Mouse (Mus musculus): ENCODE data around the gene Sh2d7.

- TF ChIP-seq CTCF (IDR thresholded peaks at IDR 0.05; ENCODE audit: low read depth), result no peak
- TF ChIP-seq EP300 (IDR thresholded peaks at IDR 0.05; ENCODE audit: low read depth), result no peak
Observed at GRCm38 (mm10) chr9:54549433-54549832, 10.6 kb downstream of the Sh2d7 start.
